Mouse (Mus musculus) MEL (cell line): ENCODE data around the gene Wwc2. TPM values are rescaled to one million over a fixed set of nuclear protein-coding genes. Genes with fewer than 3 reads are reported as not detected.

Experiments used
- DNase-seq: peaks from one replicate; pipeline ENCODE4 v3.0.0; 2011; ENCODE audit warnings: low read depth, low spot score
- H3K27ac ChIP-seq: 2 replicates; pipeline ENCODE4 v1.5.1; 2012; ENCODE audit warnings: low read depth, mild to moderate bottlenecking, control low read depth, low read length, moderate library complexity; ENCODE audit not compliant: control insufficient read depth
- H3K27me3 ChIP-seq, 2 experiments: fragments of 150-350 bp in 1 of 2; sonication (generic) in 1 of 2; 2 replicates each; pipeline ENCODE4 v1.6.1; 2012; ENCODE audit warnings: low read length in 2 of 2, mild to moderate bottlenecking in 2 of 2, improper control_type of control experiment in 1 of 2, moderate library complexity in 1 of 2; ENCODE audit not compliant: insufficient read depth in 2 of 2, control insufficient read depth in 1 of 2
- H3K36me3 ChIP-seq, 2 experiments: 2 replicates each; pipeline ENCODE4 v1.6.1; 2012 to 2014; ENCODE audit warnings: low read length in 2 of 2, improper control_type of control experiment in 1 of 2, inconsistent platforms in 1 of 2, mild to moderate bottlenecking in 1 of 2; ENCODE audit not compliant: insufficient read depth in 2 of 2, control insufficient read depth in 1 of 2
- H3K4me1 ChIP-seq, 2 experiments: fragments of 150-350 bp in 1 of 2; sonication (generic) in 1 of 2; 2 replicates each; pipeline ENCODE4 v1.6.1; 2012; ENCODE audit warnings: low read length in 2 of 2, improper control_type of control experiment in 1 of 2, mild to moderate bottlenecking in 1 of 2; ENCODE audit not compliant: insufficient read depth in 2 of 2, control insufficient read depth in 1 of 2
- H3K4me3 ChIP-seq, 2 experiments: fragments of 150-350 bp in 1 of 2; sonication (generic) in 1 of 2; 2 replicates each; pipeline ENCODE4 v1.5.1; 2012; ENCODE audit warnings: low read depth in 2 of 2, low read length in 2 of 2, mild to moderate bottlenecking in 2 of 2, moderate library complexity in 2 of 2, control low read depth in 1 of 2, improper control_type of control experiment in 1 of 2; ENCODE audit not compliant: control insufficient read depth in 1 of 2, insufficient read depth in 1 of 2
- H3K79me2 ChIP-seq: 2 replicates; pipeline ENCODE4 v1.6.1; 2012; ENCODE audit warnings: mild to moderate bottlenecking, low read length, moderate library complexity; ENCODE audit not compliant: control insufficient read depth, poor library complexity, insufficient read depth
- H3K9ac ChIP-seq: 2 replicates; pipeline ENCODE4 v1.6.1; 2012; ENCODE audit warnings: low read depth, mild to moderate bottlenecking, control low read depth, low read length, moderate library complexity; ENCODE audit not compliant: control insufficient read depth, poor library complexity, severe bottlenecking
- H3K9me3 ChIP-seq: fragments of 150-350 bp; sonication (generic); replicated peaks from 2 replicates; pipeline ENCODE4 v1.6.1; 2012; ENCODE audit warnings: mild to moderate bottlenecking, low read length, improper control_type of control experiment, moderate library complexity; ENCODE audit not compliant: insufficient read depth
- CTCF ChIP-seq, 3 experiments: IDR thresholded peaks in 2 of 3; conservative IDR thresholded peaks in 1 of 3; 2 replicates each; pipeline ENCODE4 v1.5.1; 2011 to 2012; ENCODE audit warnings: low read length in 3 of 3, low read depth in 2 of 3, mild to moderate bottlenecking in 2 of 3, improper control_type of control experiment in 1 of 3, inconsistent platforms in 1 of 3, mixed read lengths in 1 of 3, moderate library complexity in 1 of 3; ENCODE audit not compliant: control insufficient read depth in 1 of 3, insufficient read depth in 1 of 3, poor library complexity in 1 of 3, severe bottlenecking in 1 of 3
- EP300 ChIP-seq, 2 experiments: IDR thresholded peaks; 2 replicates each; pipeline ENCODE4 v1.6.1; 2011; ENCODE audit warnings: improper control_type of control experiment in 2 of 2, low read length in 2 of 2, low read depth in 1 of 2, mild to moderate bottlenecking in 1 of 2
- GATA1 ChIP-seq: IDR thresholded peaks from 2 replicates; pipeline ENCODE4 v1.6.1; 2011; ENCODE audit warnings: low read depth, low read length, improper control_type of control experiment
- KAT2A ChIP-seq: conservative IDR thresholded peaks from 2 replicates; pipeline ENCODE4 v1.6.1; 2012; ENCODE audit warnings: low read depth, low read length, improper control_type of control experiment, inconsistent platforms
- MAX ChIP-seq: IDR thresholded peaks from 2 replicates; pipeline ENCODE4 v1.6.1; 2011; ENCODE audit warnings: low read length, improper control_type of control experiment
- MYB ChIP-seq: IDR thresholded peaks from 2 replicates; pipeline ENCODE4 v1.6.1; 2011; ENCODE audit warnings: mild to moderate bottlenecking, low read depth, low read length, improper control_type of control experiment
- MYC ChIP-seq: IDR thresholded peaks from 2 replicates; pipeline ENCODE4 v1.6.1; 2011; ENCODE audit warnings: low read depth, mild to moderate bottlenecking, low read length, improper control_type of control experiment, moderate library complexity
- NELFE ChIP-seq: IDR thresholded peaks from 2 replicates; pipeline ENCODE4 v1.6.1; 2011; ENCODE audit warnings: low read depth, low read length, improper control_type of control experiment
- POLR2A ChIP-seq, 2 experiments: IDR thresholded peaks; 2 replicates each; pipeline ENCODE4 v1.6.1; 2011 to 2012; ENCODE audit warnings: low read length in 2 of 2, mild to moderate bottlenecking in 2 of 2, control low read depth in 1 of 2, improper control_type of control experiment in 1 of 2, low read depth in 1 of 2, moderate library complexity in 1 of 2; ENCODE audit not compliant: control insufficient read depth in 1 of 2, insufficient read depth in 1 of 2, poor library complexity in 1 of 2
- POLR2AphosphoS5 ChIP-seq: IDR thresholded peaks from 2 replicates; pipeline ENCODE4 v1.6.1; 2012; ENCODE audit warnings: low read depth, borderline replicate concordance, mild to moderate bottlenecking, inconsistent platforms, low read length, moderate library complexity, mixed read lengths
- RCOR1 ChIP-seq: IDR thresholded peaks from 2 replicates; pipeline ENCODE4 v1.6.1; 2012; ENCODE audit warnings: low read depth, mild to moderate bottlenecking, inconsistent platforms, low read length, improper control_type of control experiment
- TAL1 ChIP-seq: IDR thresholded peaks from 2 replicates; pipeline ENCODE4 v1.6.1; 2012; ENCODE audit warnings: mild to moderate bottlenecking, inconsistent platforms, low read length, moderate library complexity, mixed read lengths
- UBTF ChIP-seq: IDR thresholded peaks from 2 replicates; pipeline ENCODE4 v1.6.1; 2012; ENCODE audit warnings: low read depth, mild to moderate bottlenecking, inconsistent platforms, low read length, improper control_type of control experiment, moderate library complexity, borderline replicate concordance; ENCODE audit not compliant: insufficient read depth
- ZNF384 ChIP-seq: IDR thresholded peaks from 2 replicates; pipeline ENCODE4 v1.6.1; 2012; ENCODE audit warnings: low read depth, mild to moderate bottlenecking, inconsistent platforms, low read length, improper control_type of control experiment
- polyA plus RNA-seq, 2 experiments: library from polyadenylated mRNA; stranded (reverse) in 1 of 2; unstranded in 1 of 2; fragments of >175 nt in 1 of 2; fragments of >200 nt in 1 of 2; gene quantifications; 2 replicates each; pipeline versions ENCODE4 v1.2.1 to v1.2.4; 2012; ENCODE audit warnings: low replicate concordance in 2 of 2, low read depth in 1 of 2; ENCODE audit not compliant: insufficient read length in 2 of 2, insufficient read depth in 1 of 2, missing spikeins in 1 of 2
- total RNA-seq: library from RNA; depleted of rRNA; stranded (reverse); fragments of 300-350 nt; gene quantifications from 2 replicates; pipeline ENCODE4 v1.2.3, GENCODE M21; 2012

Wwc2 gene
- total and polyA plus RNA-seq, 3 experiments, result 7.5 to 14.8 TPM; not detected in 1

GRCm38 (mm10) chr8:47988111-47988510 is 2.6 kb downstream of the Wwc2 start:
- TF ChIP-seq GATA1, result no peak
- Histone ChIP-seq H3K27ac (no peak overlapping the region), H3K4me1 (peaks cover 5 to 12% of the 10 kb centered on the region in 2 experiments), H3K9me3 (no peaks in the 10 kb centered on the region), H3K79me2 (peaks cover 36% of the 10 kb centered on the region), H3K9ac (no peak overlapping the region), H3K4me3 (no peak overlapping the region), H3K27me3 (no peaks in the 10 kb centered on the region), H3K36me3 (peaks cover 0 to 7% of the 10 kb centered on the region in 2 experiments; a peak in 2 of 4 replicates)
- DNase-seq, result no peak

GRCm38 (mm10) chr8:47985644-47986043 is 5.1 kb downstream of the Wwc2 start:
- peaks cover 39% of the 10 kb centered on the region for H3K79me2 ChIP-seq
- TF ChIP-seq POLR2AphosphoS5, result no peak
- TF ChIP-seq RCOR1, result no peak
- no peaks in the 10 kb centered on the region for H3K27me3 ChIP-seq
- no peak overlapping the region for H3K27ac ChIP-seq
- H3K36me3 ChIP-seq, result peaks cover 0 to 7% of the 10 kb centered on the region in 2 experiments; a peak in 3 of 4 replicates
- no peaks in the 10 kb centered on the region for H3K9me3 ChIP-seq
- DNase-seq, result no peak
- no peak overlapping the region for H3K4me3 ChIP-seq
- H3K4me1 ChIP-seq, result peaks cover 5 to 9% of the 10 kb centered on the region in 2 experiments; a peak in 2 of 4 replicates
- no peak overlapping the region for H3K9ac ChIP-seq

GRCm38 (mm10) chr8:47985243-47985642 is 5.5 kb downstream of the Wwc2 start:
- Histone ChIP-seq H3K4me1 (peaks cover 5 to 9% of the 10 kb centered on the region in 2 experiments; a peak in 2 of 4 replicates), H3K9ac (no peak overlapping the region), H3K27me3 (no peaks in the 10 kb centered on the region), H3K27ac (no peak overlapping the region), H3K36me3 (peaks cover 0 to 7% of the 10 kb centered on the region in 2 experiments; a peak in 3 of 4 replicates), H3K9me3 (no peaks in the 10 kb centered on the region), H3K79me2 (peaks cover 38% of the 10 kb centered on the region), H3K4me3 (no peak overlapping the region)
- DNase-seq, result no peak
- TF ChIP-seq EP300 (IDR thresholded peaks at IDR 0.05; ENCODE audit: low read depth in 1 of 2, low read length in 2 of 2) (no peak), POLR2A (IDR thresholded peaks at IDR 0.05; ENCODE audit: control insufficient read depth in 1 of 2, insufficient read depth in 1 of 2, low read depth in 1 of 2, low read length in 2 of 2, poor library complexity in 1 of 2) (no peak), MAX (no peak), TAL1 (no peak), KAT2A (no peak), ZNF384 (no peak), MYB (no peak), MYC (no peak), NELFE (no peak), CTCF (IDR thresholded peaks at IDR 0.05 in 2 of 3, conservative IDR thresholded peaks at IDR 0.05 in 1 of 3; ENCODE audit: control insufficient read depth in 1 of 3, insufficient read depth in 1 of 3, low read depth in 2 of 3, low read length in 3 of 3, poor library complexity in 1 of 3, severe bottlenecking in 1 of 3) (no peak), UBTF (no peak)
